Mouse (Mus musculus) MEL (cell line): ENCODE results near the gene Cobl. TPM values are rescaled to one million over a fixed set of nuclear protein-coding genes. Genes with fewer than 3 reads are reported as not detected.

Experiments
- DNase-seq: peaks from one replicate; pipeline ENCODE4 v3.0.0; 2011; ENCODE audit warnings: low read depth, low spot score
- H3K27ac ChIP-seq: 2 replicates; pipeline ENCODE4 v1.5.1; 2012; ENCODE audit warnings: low read depth, mild to moderate bottlenecking, control low read depth, low read length, moderate library complexity; ENCODE audit not compliant: control insufficient read depth
- H3K27me3 ChIP-seq, 2 experiments: fragments of 150-350 bp in 1 of 2; sonication (generic) in 1 of 2; 2 replicates each; pipeline ENCODE4 v1.6.1; 2012; ENCODE audit warnings: low read length in 2 of 2, mild to moderate bottlenecking in 2 of 2, improper control_type of control experiment in 1 of 2, moderate library complexity in 1 of 2; ENCODE audit not compliant: insufficient read depth in 2 of 2, control insufficient read depth in 1 of 2
- H3K36me3 ChIP-seq, 2 experiments: 2 replicates each; pipeline ENCODE4 v1.6.1; 2012 to 2014; ENCODE audit warnings: low read length in 2 of 2, improper control_type of control experiment in 1 of 2, inconsistent platforms in 1 of 2, mild to moderate bottlenecking in 1 of 2; ENCODE audit not compliant: insufficient read depth in 2 of 2, control insufficient read depth in 1 of 2
- H3K4me1 ChIP-seq, 2 experiments: fragments of 150-350 bp in 1 of 2; sonication (generic) in 1 of 2; 2 replicates each; pipeline ENCODE4 v1.6.1; 2012; ENCODE audit warnings: low read length in 2 of 2, improper control_type of control experiment in 1 of 2, mild to moderate bottlenecking in 1 of 2; ENCODE audit not compliant: insufficient read depth in 2 of 2, control insufficient read depth in 1 of 2
- H3K4me3 ChIP-seq, 2 experiments: fragments of 150-350 bp in 1 of 2; sonication (generic) in 1 of 2; 2 replicates each; pipeline ENCODE4 v1.5.1; 2012; ENCODE audit warnings: low read depth in 2 of 2, low read length in 2 of 2, mild to moderate bottlenecking in 2 of 2, moderate library complexity in 2 of 2, control low read depth in 1 of 2, improper control_type of control experiment in 1 of 2; ENCODE audit not compliant: control insufficient read depth in 1 of 2, insufficient read depth in 1 of 2
- H3K79me2 ChIP-seq: 2 replicates; pipeline ENCODE4 v1.6.1; 2012; ENCODE audit warnings: mild to moderate bottlenecking, low read length, moderate library complexity; ENCODE audit not compliant: control insufficient read depth, poor library complexity, insufficient read depth
- H3K9ac ChIP-seq: 2 replicates; pipeline ENCODE4 v1.6.1; 2012; ENCODE audit warnings: low read depth, mild to moderate bottlenecking, control low read depth, low read length, moderate library complexity; ENCODE audit not compliant: control insufficient read depth, poor library complexity, severe bottlenecking
- H3K9me3 ChIP-seq: fragments of 150-350 bp; sonication (generic); replicated peaks from 2 replicates; pipeline ENCODE4 v1.6.1; 2012; ENCODE audit warnings: mild to moderate bottlenecking, low read length, improper control_type of control experiment, moderate library complexity; ENCODE audit not compliant: insufficient read depth
- CHD2 ChIP-seq: IDR thresholded peaks from 2 replicates; pipeline ENCODE4 v1.6.1; 2011; ENCODE audit warnings: low read length, improper control_type of control experiment
- E2F4 ChIP-seq: IDR thresholded peaks from 2 replicates; pipeline ENCODE4 v1.6.1; 2011; ENCODE audit warnings: low read depth, low read length, improper control_type of control experiment, borderline replicate concordance
- ELF1 ChIP-seq: IDR thresholded peaks from 2 replicates; pipeline ENCODE4 v1.6.1; 2014; ENCODE audit warnings: low read depth, mild to moderate bottlenecking, inconsistent platforms, low read length, improper control_type of control experiment, moderate library complexity
- KAT2A ChIP-seq: conservative IDR thresholded peaks from 2 replicates; pipeline ENCODE4 v1.6.1; 2012; ENCODE audit warnings: low read depth, low read length, improper control_type of control experiment, inconsistent platforms
- MAX ChIP-seq: IDR thresholded peaks from 2 replicates; pipeline ENCODE4 v1.6.1; 2011; ENCODE audit warnings: low read length, improper control_type of control experiment
- MAZ ChIP-seq: IDR thresholded peaks from 2 replicates; pipeline ENCODE4 v1.6.1; 2012; ENCODE audit warnings: low read depth, mild to moderate bottlenecking, inconsistent platforms, low read length, improper control_type of control experiment
- MEF2A ChIP-seq: IDR thresholded peaks from 2 replicates; pipeline ENCODE4 v1.6.1; 2014; ENCODE audit warnings: low read depth, mild to moderate bottlenecking, inconsistent platforms, low read length, improper control_type of control experiment; ENCODE audit not compliant: poor library complexity, insufficient replicate concordance, severe bottlenecking; ENCODE audit errors: extremely low read depth
- MXI1 ChIP-seq: IDR thresholded peaks from 2 replicates; pipeline ENCODE4 v1.6.1; 2011; ENCODE audit warnings: mild to moderate bottlenecking, low read depth, low read length, improper control_type of control experiment
- MYC ChIP-seq: IDR thresholded peaks from 2 replicates; pipeline ENCODE4 v1.6.1; 2011; ENCODE audit warnings: low read depth, mild to moderate bottlenecking, low read length, improper control_type of control experiment, moderate library complexity
- NELFE ChIP-seq: IDR thresholded peaks from 2 replicates; pipeline ENCODE4 v1.6.1; 2011; ENCODE audit warnings: low read depth, low read length, improper control_type of control experiment
- NRF1 ChIP-seq: IDR thresholded peaks from 2 replicates; pipeline ENCODE4 v1.6.1; 2014; ENCODE audit warnings: low read depth, mild to moderate bottlenecking, inconsistent platforms, low read length, improper control_type of control experiment, moderate library complexity; ENCODE audit not compliant: poor library complexity, insufficient read depth, severe bottlenecking
- POLR2AphosphoS5 ChIP-seq: IDR thresholded peaks from 2 replicates; pipeline ENCODE4 v1.6.1; 2012; ENCODE audit warnings: low read depth, borderline replicate concordance, mild to moderate bottlenecking, inconsistent platforms, low read length, moderate library complexity, mixed read lengths
- SIN3A ChIP-seq: IDR thresholded peaks from 2 replicates; pipeline ENCODE4 v1.6.1; 2012; ENCODE audit warnings: low read length, improper control_type of control experiment, inconsistent platforms
- SMC3 ChIP-seq: IDR thresholded peaks from 2 replicates; pipeline ENCODE4 v1.6.1; 2011; ENCODE audit warnings: low read depth, low read length, improper control_type of control experiment
- TBP ChIP-seq: IDR thresholded peaks from 2 replicates; pipeline ENCODE4 v1.8.0; 2011; ENCODE audit warnings: low read depth, low read length, improper control_type of control experiment
- TCF12 ChIP-seq: IDR thresholded peaks from 2 replicates; pipeline ENCODE4 v1.6.1; 2014; ENCODE audit warnings: low read depth, mild to moderate bottlenecking, inconsistent platforms, low read length, improper control_type of control experiment, moderate library complexity
- UBTF ChIP-seq: IDR thresholded peaks from 2 replicates; pipeline ENCODE4 v1.6.1; 2012; ENCODE audit warnings: low read depth, mild to moderate bottlenecking, inconsistent platforms, low read length, improper control_type of control experiment, moderate library complexity, borderline replicate concordance; ENCODE audit not compliant: insufficient read depth
- USF1 ChIP-seq: IDR thresholded peaks from 2 replicates; pipeline ENCODE4 v1.6.1; 2014; ENCODE audit warnings: low read depth, mild to moderate bottlenecking, inconsistent platforms, low read length, improper control_type of control experiment, moderate library complexity
- ZC3H11A ChIP-seq: IDR thresholded peaks from 2 replicates; pipeline ENCODE4 v1.6.1; 2012; ENCODE audit warnings: low read depth, mild to moderate bottlenecking, inconsistent platforms, low read length, improper control_type of control experiment
- ZKSCAN1 ChIP-seq: IDR thresholded peaks from 2 replicates; pipeline ENCODE4 v1.6.1; 2012; ENCODE audit warnings: low read depth, mild to moderate bottlenecking, inconsistent platforms, low read length, improper control_type of control experiment, moderate library complexity
- ZNF384 ChIP-seq: IDR thresholded peaks from 2 replicates; pipeline ENCODE4 v1.6.1; 2012; ENCODE audit warnings: low read depth, mild to moderate bottlenecking, inconsistent platforms, low read length, improper control_type of control experiment
- polyA plus RNA-seq, 2 experiments: library from polyadenylated mRNA; stranded (reverse) in 1 of 2; unstranded in 1 of 2; fragments of >175 nt in 1 of 2; fragments of >200 nt in 1 of 2; gene quantifications; 2 replicates each; pipeline versions ENCODE4 v1.2.1 to v1.2.4; 2012; ENCODE audit warnings: low replicate concordance in 2 of 2, low read depth in 1 of 2; ENCODE audit not compliant: insufficient read length in 2 of 2, insufficient read depth in 1 of 2, missing spikeins in 1 of 2
- total RNA-seq: library from RNA; depleted of rRNA; stranded (reverse); fragments of 300-350 nt; gene quantifications from 2 replicates; pipeline ENCODE4 v1.2.3, GENCODE M21; 2012

Cobl gene
- total and polyA plus RNA-seq, 3 experiments = not detected

DNA sequence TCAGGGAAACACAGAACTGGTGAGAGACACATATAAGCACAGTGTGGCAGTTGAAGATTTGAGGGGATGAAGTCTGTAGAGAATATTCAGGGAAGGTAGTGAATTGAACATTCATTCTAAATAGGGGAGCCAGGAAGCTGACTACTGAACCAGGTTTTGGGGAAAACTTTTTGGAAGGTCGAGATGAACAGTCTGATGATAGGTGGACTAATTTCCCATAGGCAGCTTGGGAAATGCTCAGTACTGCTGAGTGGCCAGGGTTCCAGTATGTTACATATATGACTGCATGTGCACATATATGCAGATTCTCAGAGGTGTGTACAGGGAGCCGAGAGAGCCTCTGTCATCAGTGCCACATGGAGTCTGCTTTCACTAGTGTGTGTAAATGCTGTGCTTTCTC lies 190.5 kb downstream of the Cobl start:
- no peaks in the 10 kb centered on the region for H3K36me3 ChIP-seq
- no peaks in the 10 kb centered on the region for H3K79me2 ChIP-seq
- H3K9ac ChIP-seq = no peak overlapping the region
- H3K27ac ChIP-seq = no peak overlapping the region
- no peaks in the 10 kb centered on the region for H3K27me3 ChIP-seq
- no peaks in the 10 kb centered on the region for H3K9me3 ChIP-seq
- H3K4me3 ChIP-seq = no peak overlapping the region
- no peak for TF ChIP-seq MAX
- TF ChIP-seq CHD2 = no peak
- no peak for TF ChIP-seq UBTF
- TF ChIP-seq E2F4 = no peak
- TF ChIP-seq SIN3A = no peak
- no peak for TF ChIP-seq KAT2A
- no peak for TF ChIP-seq SMC3
- TF ChIP-seq NELFE = no peak
- no peak for TF ChIP-seq ZNF384
- no peak for TF ChIP-seq MAZ
- no peak for TF ChIP-seq TBP
- TF ChIP-seq ELF1 = no peak
- TF ChIP-seq NRF1 = no peak
- DNase-seq = no peak
- H3K4me1 ChIP-seq = no peaks in the 10 kb centered on the region

DNA sequence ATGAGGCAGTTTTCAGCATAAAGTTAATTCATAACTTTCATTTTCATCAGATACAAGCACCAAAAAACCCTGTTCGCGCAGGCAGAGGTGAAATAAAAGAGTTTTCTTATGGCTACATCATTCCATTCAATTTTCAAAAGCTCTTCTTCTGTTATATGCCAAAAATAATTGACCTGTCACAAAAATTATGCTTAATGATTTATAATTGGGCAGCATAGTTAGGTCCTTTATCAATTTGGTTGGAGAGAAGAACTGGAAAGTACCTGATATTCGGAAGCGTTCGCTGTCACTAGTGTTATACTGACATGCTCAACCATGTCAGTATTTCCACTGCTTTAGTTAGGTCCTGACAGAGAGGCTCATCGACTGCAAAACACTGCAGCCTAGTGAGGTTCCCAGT lies 191.0 kb downstream of the Cobl start:
- Histone ChIP-seq H3K4me3 (no peak overlapping the region), H3K27ac (no peak overlapping the region), H3K27me3 (no peaks in the 10 kb centered on the region), H3K9me3 (no peaks in the 10 kb centered on the region), H3K9ac (no peak overlapping the region), H3K36me3 (no peaks in the 10 kb centered on the region), H3K4me1 (no peaks in the 10 kb centered on the region), H3K79me2 (no peaks in the 10 kb centered on the region)
- TF ChIP-seq NRF1 (no peak), POLR2AphosphoS5 (no peak)
- DNase-seq = no peak

DNA sequence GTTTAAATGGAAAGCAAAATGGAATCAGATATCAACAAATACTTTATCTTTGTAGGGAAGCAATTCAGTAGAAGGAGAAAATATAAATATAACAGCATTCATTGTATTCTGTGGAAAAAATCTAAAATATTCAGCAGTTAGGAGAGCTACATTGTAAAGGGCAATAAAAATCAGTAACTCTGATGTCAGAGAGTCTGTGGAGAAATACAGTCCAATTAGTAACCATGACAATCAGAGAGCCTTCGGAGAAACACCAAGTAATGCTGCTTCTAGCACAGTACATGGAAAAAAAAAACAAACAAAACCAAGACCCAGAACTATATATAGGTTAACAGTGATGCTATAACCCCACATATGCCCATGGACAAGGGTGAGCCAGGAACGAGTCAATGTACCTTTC lies 206.3 kb downstream of the Cobl start:
- TF ChIP-seq SIN3A (no peak), E2F4 (no peak), MXI1 (no peak), POLR2AphosphoS5 (no peak), MYC (no peak), MEF2A (no peak), ELF1 (no peak), MAX (no peak), ZKSCAN1 (no peak), SMC3 (no peak), TCF12 (no peak), USF1 (no peak), NELFE (no peak), TBP (no peak), ZC3H11A (no peak)
- H3K9ac ChIP-seq = no peak overlapping the region
- H3K4me1 ChIP-seq = no peaks in the 10 kb centered on the region
- no peak overlapping the region for H3K4me3 ChIP-seq
- DNase-seq = no peak
- no peak overlapping the region for H3K27ac ChIP-seq
- H3K79me2 ChIP-seq = no peaks in the 10 kb centered on the region
- no peaks in the 10 kb centered on the region for H3K9me3 ChIP-seq
- H3K27me3 ChIP-seq = no peaks in the 10 kb centered on the region
- no peaks in the 10 kb centered on the region for H3K36me3 ChIP-seq
